In genomic region chr2:43554216-43554615, GRCm38 (mm10) we compare ENCODE assay signal across 23 mouse cellular contexts. TPM values are rescaled to one million over a fixed set of nuclear protein-coding genes. Genes with fewer than 3 reads are reported as not detected.
DNase-seq lines count a peak whose midpoint lies in the region; ATAC-seq lines count a peak whose summit lies in the region.
"Had no signal": no experiment of that assay in that cellular context is flagged by ENCODE, and none has a peak within 500 bp of the region (broad histone marks: within the 10 kb centered on the region; RNA-seq: fewer than 3 reads in every experiment).

No protein-coding gene starts in this region.

- H3K4me1 ChIP-seq in kidney, embryonic 15.5 days: peaks cover 5% of the 10 kb centered on the region; the same call in 1 of the 2 replicates
- peaks cover 5% of the 10 kb centered on the region; the same call in 1 of the 2 replicates for H3K4me1 ChIP-seq in kidney, embryonic 16.5 days (ENCODE audit: insufficient read depth, low read length)
- H3K4me1 ChIP-seq: forebrain, embryonic 13.5 days had no signal

- H3K4me3 ChIP-seq in kidney, embryonic 15.5 days (replicated peaks): no peak overlapping the region
- H3K4me3 ChIP-seq in kidney, embryonic 16.5 days (ENCODE audit: low read length): no peak overlapping the region
- H3K4me3 ChIP-seq: embryonic facial prominence, embryonic 10.5 days; embryonic facial prominence, embryonic 12.5 days; forebrain, embryonic 13.5 days had no signal

- H3K9me3 ChIP-seq in kidney, embryonic 15.5 days (replicated peaks): no peaks in the 10 kb centered on the region
- no peaks in the 10 kb centered on the region for H3K9me3 ChIP-seq in kidney, embryonic 16.5 days (ENCODE audit: low read length)
- H3K9me3 ChIP-seq: embryonic facial prominence, embryonic 10.5 days; embryonic facial prominence, embryonic 12.5 days; forebrain, embryonic 13.5 days; G1E had no signal

- no peak overlapping the region for H3K27ac ChIP-seq in kidney, embryonic 15.5 days
- H3K27ac ChIP-seq in kidney, embryonic 16.5 days (ENCODE audit: low read length): no peak overlapping the region
- H3K27ac ChIP-seq: embryonic facial prominence, embryonic 10.5 days; embryonic facial prominence, embryonic 12.5 days; forebrain, embryonic 13.5 days had no signal

- H3K27me3 ChIP-seq in kidney, embryonic 15.5 days: no peaks in the 10 kb centered on the region
- no peaks in the 10 kb centered on the region for H3K27me3 ChIP-seq in kidney, embryonic 16.5 days (ENCODE audit: insufficient read depth, low read length)
- H3K27me3 ChIP-seq: CH12.LX; embryonic facial prominence, embryonic 12.5 days; forebrain, embryonic 13.5 days had no signal

- H3K4me2 ChIP-seq in kidney, embryonic 15.5 days: no peak overlapping the region
- no peak overlapping the region for H3K4me2 ChIP-seq in kidney, embryonic 16.5 days (replicated peaks; ENCODE audit: low read depth, low read length)
- H3K4me2 ChIP-seq: embryonic facial prominence, embryonic 12.5 days; forebrain, embryonic 13.5 days had no signal

- WGBS in kidney, embryonic 15.5 days: 63% methylated on average over 4 of the region's 4 CpGs
- 66% methylated on average over 4 of the region's 4 CpGs for WGBS in kidney, embryonic 16.5 days

- peak; percentile 5 for DNase-seq in kidney, adult 18-20 months
- DNase-seq in kidney, postnatal 14 days: no peak
- DNase-seq in kidney, adult 9 months: peak; percentile 42
- no peak for DNase-seq in kidney, adult 11 months
- no peak for DNase-seq in kidney, postnatal 10 days
- DNase-seq: adrenal gland, adult 8-10 months; adrenal gland, postnatal 14 days; adrenal gland, postnatal 36 days; B cell, adult 2 months; cerebellum, adult 11-12 months; cerebellum, adult 2 months; cerebellum, adult 9-10 months; cerebellum, postnatal 25 days had no signal

- H3K9ac ChIP-seq in kidney, embryonic 15.5 days: no peak overlapping the region
- no peak overlapping the region for H3K9ac ChIP-seq in kidney, embryonic 16.5 days (replicated peaks; ENCODE audit: low read length)
- H3K9ac ChIP-seq: embryonic facial prominence, embryonic 12.5 days; forebrain, embryonic 13.5 days had no signal

- H3K36me3 ChIP-seq in kidney, embryonic 15.5 days: no peaks in the 10 kb centered on the region
- no peaks in the 10 kb centered on the region for H3K36me3 ChIP-seq in kidney, embryonic 16.5 days (ENCODE audit: insufficient read depth, low read length)
- H3K36me3 ChIP-seq: embryonic facial prominence, embryonic 10.5 days; embryonic facial prominence, embryonic 12.5 days; G1E had no signal

- peak; percentile 53; the same call in 1 of the 2 replicates for ATAC-seq in kidney, embryonic 15.5 days (replicated peaks; ENCODE audit: low FRiP score)
- peak; percentile 68; the same call in 1 of the 2 replicates for ATAC-seq in kidney, embryonic 16.5 days (ENCODE audit: low FRiP score, low TSS enrichment)
- ATAC-seq: activated CD4-positive, CD25-positive, alpha-beta regulatory T cell, adult 4 months; CD4-positive, CD25-positive, alpha-beta regulatory T cell, adult 4 months; forebrain, embryonic 13.5 days; Patski had no signal

RNA-seq across cellular contexts. Expression of gene Kynu, which starts 0.9 kb away (rescaled TPM):
- polyA plus RNA-seq in kidney, embryonic 15.5 days (2015; fragmentation: Nextera tagmentation; extraction: Ambion mirVana): 4.7 and 5.9 TPM in 2 replicates
- polyA plus RNA-seq in kidney, embryonic 16.5 days (2015; fragmentation: Nextera tagmentation; extraction: Ambion mirVana): 4.8 and 5.5 TPM in 2 replicates
- polyA plus RNA-seq: G1E had no signal

Comparison
In these comparisons a context has a peak if more than half of its experiments do, and no peak if none do; other contexts are left out.
1. DNase-seq: peak in kidney, adult 18-20 months (single experiment) and kidney, adult 9 months (single experiment); none in kidney, postnatal 14 days (single experiment), kidney, adult 11 months (single experiment) and kidney, postnatal 10 days (single experiment).